Mouse (Mus musculus) lung, adult 2 months (tissue): ENCODE data around the gene Gm49378.
A peak's percentile ranks its signal among the peaks of the same experiment; 100 is the strongest.

Experiments used
- CTCF ChIP-seq: fragments of 200-500 bp; IDR thresholded peaks from 2 replicates; pipeline ENCODE4 v1.5.1; 2011; ENCODE audit warnings: mild to moderate bottlenecking, low read length, control low read depth; ENCODE audit not compliant: insufficient read depth
- POLR2A ChIP-seq: fragments of 200-500 bp; IDR thresholded peaks from 2 replicates; pipeline ENCODE4 v1.6.1; 2011; ENCODE audit warnings: low read depth, mild to moderate bottlenecking, control low read depth, low read length, borderline replicate concordance; ENCODE audit errors: extremely low read depth

GRCm38 (mm10) chr14:55671833-55672740 lies 34.4 kb upstream of the Gm49378 start, which contains the start of the genes Gmpr2 and Nedd8:
- TF ChIP-seq POLR2A (peak; percentile 71; the same call in 1 of the 2 replicates), CTCF (no peak)
